Mouse (Mus musculus) layer of hippocampus, adult 18-20 months (tissue): ENCODE results near the gene 3830406C13Rik. TPM values are rescaled to one million over a fixed set of nuclear protein-coding genes. Genes with fewer than 3 reads are reported as not detected.

Source experiments
- DNase-seq, 2 experiments: peaks; one replicate each; pipeline ENCODE4 v3.0.0; 2022; ENCODE audit warnings: low spot score in 2 of 2
- total RNA-seq, 2 experiments: library from RNA; stranded (reverse); gene quantifications; 2 replicates each; pipeline ENCODE4 v1.2.3; 2021

Gene 3830406C13Rik
- total RNA-seq, 2 experiments from 2014 or later = 29.6 to 35.3 TPM

GRCm38 (mm10) chr14:12342458-12343131, 58.6 kb downstream of the 3830406C13Rik start:
- DNase-seq = no peak

DNA sequence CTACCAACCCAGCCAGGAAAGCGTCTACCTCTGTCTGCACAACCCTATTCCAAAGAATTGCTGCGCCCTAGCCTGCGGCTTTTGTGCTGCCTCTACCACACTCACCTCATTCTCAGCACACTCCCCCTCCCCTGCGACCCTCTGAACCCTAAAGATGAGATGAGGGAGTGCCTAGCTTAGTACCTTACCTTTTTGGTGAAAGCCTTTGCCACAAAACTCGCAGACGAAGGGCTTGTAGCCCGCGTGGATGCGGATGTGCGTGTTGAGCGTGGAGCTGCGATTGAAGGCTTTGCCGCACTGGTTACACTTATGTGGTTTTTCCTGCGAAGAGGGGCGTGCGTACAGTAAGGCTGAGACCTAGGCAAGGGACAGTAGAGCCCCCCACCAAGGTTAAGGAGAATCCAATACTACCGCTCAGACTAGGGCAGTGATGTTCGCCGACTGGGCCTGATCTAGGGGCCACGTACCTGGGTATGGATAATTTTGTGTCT, 59.5 kb downstream of the 3830406C13Rik start:
- DNase-seq = no peak

DNA sequence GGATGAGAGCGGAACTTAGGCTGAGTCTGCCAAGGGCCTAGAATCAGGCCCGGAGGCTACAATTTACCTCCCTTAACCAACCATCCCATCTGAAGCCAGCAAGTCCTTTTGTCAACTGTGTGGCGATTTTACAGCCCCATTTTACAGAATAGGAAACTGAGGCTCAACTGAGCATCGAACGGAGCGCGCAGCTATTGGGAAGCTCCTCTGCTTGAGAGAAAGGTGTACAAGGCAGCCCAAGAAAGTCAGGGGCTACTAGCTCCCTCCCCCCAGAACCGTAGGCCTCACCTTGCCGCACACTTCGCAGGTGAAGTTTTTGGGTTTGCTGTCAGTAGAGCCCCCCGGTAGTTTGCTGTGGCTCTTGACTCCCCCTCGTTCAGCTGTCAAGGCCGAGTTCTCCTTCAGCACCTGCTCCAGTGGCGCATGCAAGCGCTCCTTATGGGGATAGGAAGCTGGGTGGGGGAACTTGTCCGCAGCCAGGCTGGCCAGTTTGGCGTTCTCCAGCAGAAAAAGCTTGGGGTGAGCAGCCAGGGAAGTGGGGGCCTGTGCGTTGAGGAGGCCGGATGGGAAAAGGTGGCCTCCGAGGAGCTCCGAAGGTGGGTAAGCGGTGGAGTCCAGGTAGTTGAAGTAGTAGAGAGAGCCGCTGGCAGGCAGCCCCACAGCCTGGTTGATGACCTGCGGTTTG, 60.2 kb downstream of the 3830406C13Rik start:
- DNase-seq = no peak

DNA sequence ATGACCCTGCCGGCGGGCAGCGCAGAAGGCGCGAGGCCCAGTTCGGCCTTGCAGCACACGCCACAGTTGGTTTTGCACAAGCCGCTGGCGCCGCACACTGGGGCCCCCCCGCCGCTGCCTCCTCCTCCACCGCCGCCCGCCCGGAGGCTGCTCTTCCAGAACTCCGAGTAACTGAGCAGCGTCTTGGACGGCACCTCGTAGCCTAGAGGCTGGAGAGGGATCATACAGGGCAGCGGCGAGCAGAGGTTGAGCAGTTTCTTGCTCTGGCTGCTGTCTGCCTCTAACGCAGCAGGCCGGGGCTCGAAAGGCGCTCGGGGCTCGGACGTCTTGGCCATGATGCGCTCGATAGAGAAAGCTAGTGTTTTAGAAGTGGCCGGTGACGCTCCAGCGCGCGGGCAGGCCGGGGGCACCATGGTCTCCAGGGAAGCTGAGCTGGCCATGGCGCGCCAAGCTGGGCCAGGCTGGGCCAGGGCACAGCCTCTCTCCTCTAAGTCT, 60.8 kb downstream of the 3830406C13Rik start:
- peak in 1 of 2 experiments; percentile 41 for DNase-seq

DNA sequence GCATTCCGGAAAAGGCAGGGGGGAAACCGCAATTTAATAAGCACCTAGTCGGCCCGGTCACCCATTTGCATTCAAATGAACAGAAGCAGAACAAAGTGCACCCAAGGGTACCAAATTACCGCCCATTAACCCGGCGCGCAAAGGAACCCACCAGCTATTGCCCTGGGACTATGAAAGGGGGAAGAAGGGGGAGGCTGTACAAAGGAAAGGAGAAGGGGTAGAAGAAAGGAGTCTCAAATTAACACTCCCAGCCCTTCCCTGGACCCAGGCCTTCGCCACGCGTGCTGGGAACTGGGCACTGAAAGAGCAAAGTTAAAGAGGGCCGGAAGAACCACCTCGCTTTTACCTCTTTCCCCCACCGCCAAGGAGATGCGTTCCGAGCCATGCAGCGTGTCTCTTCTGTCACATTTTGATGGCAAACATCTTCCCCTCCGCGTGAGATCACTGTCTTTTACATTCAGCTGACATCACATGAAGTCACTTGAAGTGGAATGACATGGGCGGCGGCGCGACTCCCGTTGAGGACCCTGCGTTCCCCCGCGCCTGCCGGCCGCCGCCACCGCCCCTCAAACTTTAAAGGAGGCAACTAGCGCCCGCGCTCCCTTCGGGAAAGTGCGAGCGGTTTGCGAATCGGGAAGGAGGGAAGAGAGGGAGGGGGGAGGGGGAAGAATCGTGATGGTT, 61.4 kb downstream of the 3830406C13Rik start:
- peak in 1 of 2 experiments; percentile 39 for DNase-seq

DNA sequence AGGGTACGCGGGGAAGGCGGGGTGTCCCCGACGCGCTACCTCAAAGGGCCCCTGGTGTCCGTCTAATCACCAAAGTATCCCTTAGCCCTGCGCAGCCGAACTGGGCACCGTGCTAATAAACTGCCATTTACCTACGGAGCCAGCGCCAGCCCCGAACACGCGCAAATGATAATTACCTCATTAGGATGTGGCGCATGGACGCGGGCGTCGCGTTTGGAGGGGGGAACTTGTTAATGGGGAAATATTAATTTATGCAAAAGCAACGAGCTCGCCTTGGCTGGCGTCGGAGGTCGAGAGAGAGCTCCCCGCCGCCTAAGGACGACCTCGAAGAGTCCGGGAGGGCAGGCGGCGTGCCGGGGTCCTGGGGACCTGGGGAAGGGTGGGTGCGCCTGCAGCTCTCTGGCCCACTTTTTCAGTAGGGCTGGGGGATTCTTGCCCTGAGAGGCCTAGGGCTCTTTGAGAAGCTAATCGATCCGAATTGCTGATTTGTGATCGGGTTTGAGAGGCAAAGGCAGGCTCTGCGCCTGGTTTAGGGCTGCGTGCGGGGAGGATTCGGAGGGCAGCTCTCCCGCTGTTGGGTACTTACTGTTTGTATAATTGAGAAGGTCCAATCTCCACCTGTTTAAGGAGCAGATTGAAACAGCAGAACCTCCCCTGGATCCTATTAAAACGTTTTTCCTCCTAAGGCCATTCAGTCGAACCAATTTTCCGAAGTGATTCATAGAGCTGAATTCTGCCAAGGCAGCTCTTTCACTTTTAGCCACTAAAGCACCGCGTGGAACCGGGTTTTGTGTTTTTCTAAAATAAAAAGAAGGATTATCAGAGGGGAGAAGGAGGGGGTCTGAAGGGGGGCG, 62.3 kb downstream of the 3830406C13Rik start:
- DNase-seq = peak in 1 of 2 experiments; percentile 46

- no peak for DNase-seq
Observed at GRCm38 (mm10) chr14:12346865-12347600, 63.1 kb downstream of the 3830406C13Rik start.

GRCm38 (mm10) chr14:12348089-12348488, 64.1 kb downstream of the 3830406C13Rik start, which contains the start of gene Fezf2:
Gene Fezf2, minus strand, starts transcription at chr14:12348189.
- DNase-seq = no peak

DNA sequence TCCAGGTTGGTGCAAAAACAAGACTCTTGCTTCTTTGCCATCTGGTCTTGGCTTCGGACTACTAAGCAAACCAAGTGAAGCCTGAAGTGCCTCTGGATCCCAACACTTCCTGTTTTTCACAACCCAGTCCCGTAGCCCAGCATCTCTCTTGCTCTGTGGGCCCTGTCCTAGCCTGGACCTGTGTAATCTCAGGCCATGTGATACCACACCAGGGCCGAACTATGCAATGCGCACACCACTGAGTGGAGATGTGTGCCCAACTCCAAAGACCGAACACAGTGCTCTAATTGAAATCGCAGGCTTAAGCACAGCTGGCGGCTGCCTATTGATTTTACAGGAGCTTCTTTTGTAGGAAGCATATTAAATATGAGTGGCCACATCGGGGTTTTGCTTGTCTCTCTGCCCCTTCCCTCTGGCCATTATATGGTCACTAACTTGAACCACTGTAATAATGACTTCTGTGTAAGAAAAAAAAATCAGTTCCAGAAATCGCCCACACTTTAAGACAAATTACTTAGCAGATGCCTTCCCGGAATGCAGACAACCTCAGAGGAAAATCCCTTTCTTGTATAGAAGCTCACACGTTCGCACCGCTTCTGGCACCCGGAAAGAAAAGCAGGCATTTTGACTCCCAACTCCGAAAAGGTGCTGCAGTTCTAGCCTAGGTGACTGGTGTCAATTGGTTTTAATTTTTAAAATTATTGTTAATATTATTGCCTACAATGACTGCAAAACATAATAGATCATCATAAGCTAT, 65.5 kb downstream of the 3830406C13Rik start:
- DNase-seq = no peak

DNA sequence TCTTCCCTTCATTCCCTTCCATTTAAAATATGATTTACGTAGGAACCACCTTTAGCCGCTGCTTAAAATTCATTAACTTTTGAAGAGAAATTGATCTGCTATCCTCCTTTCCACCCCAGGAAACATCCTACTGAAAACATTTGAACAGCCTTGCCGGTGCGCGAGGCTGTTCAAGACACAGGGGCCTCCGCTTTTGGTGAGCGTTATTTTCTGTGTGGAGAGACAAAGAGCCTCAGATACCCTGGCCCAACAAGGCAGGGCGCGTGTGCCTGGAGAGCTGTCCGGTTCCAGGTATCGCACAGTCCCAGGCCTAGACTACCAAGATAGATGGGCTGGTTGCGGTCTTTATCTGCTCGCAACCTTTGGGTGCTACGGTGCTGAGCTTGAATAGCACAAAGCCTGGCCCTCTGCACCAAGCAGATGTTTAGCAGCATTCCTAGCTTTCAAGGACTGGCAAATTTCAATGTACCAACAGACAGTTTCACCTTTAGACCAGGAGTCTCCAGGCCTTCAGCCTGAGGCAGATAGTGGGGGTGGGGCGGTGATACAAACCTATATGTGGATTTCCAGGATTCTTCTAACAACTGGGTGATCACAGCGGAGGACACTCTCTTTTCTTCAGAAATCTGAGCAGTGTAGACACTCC, 66.4 kb downstream of the 3830406C13Rik start:
- DNase-seq = no peak

Other genes starting within 250 kb of the 3830406C13Rik start
- under 1 TPM in 1 of 2 experiments, not detected in 1; 0.15 TPM for gene Gm49355, start 197 bp upstream of the 3830406C13Rik start, total RNA-seq
- 10 to 100 TPM; 47.7 to 55.3 TPM for gene Fezf2, start 64.0 kb downstream of the 3830406C13Rik start, total RNA-seq